Mouse (Mus musculus) skeletal muscle tissue, adult 2 months (tissue): ENCODE data around the gene Zdhhc22.

Experiments
- DNase-seq: peaks from one replicate; pipeline ENCODE4 v3.0.0-alpha.2; 2012; ENCODE audit warnings: low read depth, low spot score

Zdhhc22 gene

GRCm38 (mm10) chr12:86989890-86990754, at the start of gene Zdhhc22:
Gene Zdhhc22 (minus strand): TSS chr12:86990430.
- no peak for DNase-seq

GRCm38 (mm10) chr12:87036631-87037030, 46.4 kb upstream of the Zdhhc22 start:
- no peak for DNase-seq

DNA sequence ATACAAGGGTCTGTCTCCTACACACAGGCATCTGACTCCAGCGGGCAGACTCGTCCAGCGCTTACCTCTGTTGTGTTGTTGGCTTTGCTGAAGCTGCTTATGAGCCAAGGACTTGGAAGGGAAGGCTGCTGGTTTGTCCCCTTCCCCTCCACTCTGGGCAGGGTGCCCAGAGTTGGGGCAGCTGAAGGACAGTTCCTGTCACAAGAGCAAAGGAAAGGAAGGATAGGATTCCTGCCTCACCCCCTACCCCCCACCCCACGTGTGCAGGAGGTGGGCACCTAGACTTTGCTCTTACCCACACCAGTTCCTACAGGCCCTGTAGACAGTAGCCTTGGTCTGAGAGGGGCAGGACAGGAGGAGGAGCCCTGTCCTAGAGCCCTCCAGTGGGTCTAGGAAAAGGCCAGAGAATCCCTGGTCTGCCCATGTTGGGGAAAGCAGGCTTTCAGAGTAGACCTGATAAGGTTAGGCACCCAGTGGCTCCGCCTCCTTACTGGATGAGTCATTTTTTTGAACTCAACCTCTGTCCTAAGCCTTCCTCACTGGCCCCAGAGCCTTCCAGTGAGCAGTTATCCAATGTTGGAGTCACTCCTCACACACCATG, 41.0 kb upstream of the Zdhhc22 start:
- DNase-seq = no peak

- no peak for DNase-seq
These were observed 39.2 kb upstream of the Zdhhc22 start for GRCm38 (mm10) chr12:87029251-87029976.

- DNase-seq = no peak
These were observed 37.8 kb upstream of the Zdhhc22 start for GRCm38 (mm10) chr12:87028068-87028467.

DNA sequence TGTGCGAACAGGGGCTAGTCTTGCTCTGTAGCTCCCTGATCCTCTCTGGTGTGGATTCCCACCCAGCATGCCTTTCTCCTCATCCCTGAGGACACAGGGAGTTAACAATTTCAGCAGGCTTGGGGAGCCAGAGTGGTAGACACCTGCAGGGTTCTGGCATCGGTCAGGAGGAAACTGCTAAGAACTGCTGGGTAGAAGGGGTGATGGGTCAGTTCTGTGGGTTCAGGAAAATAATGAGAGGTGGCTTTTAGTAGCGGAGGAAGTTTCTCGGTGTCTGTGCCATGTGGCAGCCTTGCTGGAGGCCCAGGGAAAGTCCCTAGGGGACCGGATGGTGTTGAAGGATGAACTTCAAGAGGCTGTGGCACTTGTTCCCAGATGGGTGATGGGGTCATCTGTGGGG, 37.2 kb upstream of the Zdhhc22 start:
- no peak for DNase-seq

- no peak for DNase-seq
These were observed 36.6 kb upstream of the Zdhhc22 start for GRCm38 (mm10) chr12:87026871-87027240.

DNA sequence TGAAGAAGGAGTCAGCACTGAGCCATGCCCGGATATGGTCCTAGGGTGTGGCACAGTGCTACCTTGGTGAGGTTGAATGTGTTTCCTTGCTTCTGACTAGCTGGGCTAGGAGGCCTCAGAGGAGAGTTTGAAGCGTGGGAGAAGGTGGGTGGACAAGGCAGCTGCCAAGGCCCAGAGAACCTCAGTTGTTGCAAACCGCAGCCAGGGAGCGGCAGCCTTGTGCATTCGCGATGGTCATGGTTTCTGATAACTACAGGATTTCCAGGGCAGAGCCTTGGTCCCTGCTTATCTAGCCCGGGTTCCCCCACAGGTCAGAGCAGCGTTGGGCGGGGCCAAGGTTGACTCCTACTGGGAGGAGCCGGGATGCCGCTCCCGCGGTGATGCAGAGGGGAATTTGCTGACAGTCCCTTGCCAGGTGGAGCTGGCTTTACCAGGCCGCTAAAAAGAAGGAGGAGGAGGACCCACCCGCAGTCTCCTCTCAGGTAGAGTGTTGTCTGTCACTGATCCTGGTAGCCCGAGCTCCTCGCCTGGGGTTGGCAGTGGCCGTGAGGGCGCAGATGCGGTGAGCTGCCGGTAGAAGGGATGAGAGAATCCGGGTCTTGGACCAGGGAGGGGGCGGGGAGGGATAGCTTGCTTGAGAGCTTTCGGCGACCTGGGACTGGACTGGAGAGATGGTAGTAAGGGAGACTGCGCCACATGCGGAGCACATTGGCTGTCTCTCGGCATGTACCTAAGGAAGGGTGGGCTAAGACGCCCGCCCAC, 36.1 kb upstream of the Zdhhc22 start:
- no peak for DNase-seq

DNA sequence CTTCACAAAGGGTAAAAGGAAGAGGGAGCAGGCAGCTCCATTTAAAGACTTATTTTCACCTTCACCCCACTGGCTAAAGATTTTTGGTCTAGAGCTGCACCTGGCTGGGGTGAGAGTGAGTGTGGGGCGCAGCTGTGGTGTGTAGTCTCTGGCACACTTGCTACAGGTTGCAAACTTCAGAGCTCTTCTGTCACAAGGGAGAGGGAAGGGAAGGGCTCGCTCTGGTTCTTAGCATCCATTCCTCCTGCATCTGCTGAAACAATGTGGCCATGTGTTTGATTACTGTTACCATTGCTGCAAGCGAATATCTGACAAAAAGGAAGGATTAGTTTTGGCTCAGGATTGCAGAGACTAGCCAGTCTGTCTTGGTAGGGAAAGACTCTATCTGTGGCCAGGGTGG, 33.2 kb upstream of the Zdhhc22 start:
- DNase-seq = no peak

- no peak for DNase-seq
These were observed 31.8 kb upstream of the Zdhhc22 start for GRCm38 (mm10) chr12:87022006-87022405.

DNA sequence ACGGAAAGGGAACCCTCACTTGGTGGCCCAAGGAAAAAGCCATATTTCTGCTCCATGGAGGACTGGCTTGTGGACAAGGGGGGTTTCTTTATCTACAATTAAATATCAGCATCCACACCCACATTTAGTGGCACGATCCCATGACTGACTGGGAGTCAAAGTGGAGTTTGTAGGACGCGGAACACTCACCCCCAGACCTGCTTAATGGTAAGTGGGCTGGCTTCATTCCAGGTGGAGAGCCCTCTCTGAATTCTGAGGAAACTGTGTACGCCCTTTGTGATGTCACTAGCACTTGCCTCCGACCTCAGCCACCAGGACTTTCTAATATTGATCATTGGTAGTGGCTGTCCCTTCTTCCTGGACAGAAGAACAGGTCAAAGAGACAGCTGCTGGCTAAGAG, 30.8 kb upstream of the Zdhhc22 start, which contains the start of gene Tmem63c:
Gene Tmem63c (plus strand): TSS at position 301 of the 400 bp plus-strand sequence.
- no peak for DNase-seq

DNA sequence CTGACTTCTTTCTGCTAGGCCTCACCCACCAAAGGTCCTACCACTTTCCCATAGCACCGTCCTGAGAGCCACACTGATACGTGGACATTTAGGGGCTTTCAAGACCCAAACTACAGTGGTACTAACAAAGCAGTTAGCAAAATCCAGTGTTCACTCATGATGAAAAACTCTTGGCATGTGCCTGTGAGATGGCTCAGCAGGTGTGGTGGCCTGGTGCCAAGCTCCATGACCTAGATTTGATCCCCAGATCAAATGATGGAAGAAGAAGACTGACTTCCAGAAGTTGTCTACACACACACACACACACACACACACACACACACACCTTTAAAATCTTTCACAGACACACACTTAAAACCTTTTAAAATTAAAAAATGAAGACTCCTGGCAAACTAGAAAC, 28.5 kb upstream of the Zdhhc22 start:
- no peak for DNase-seq

DNA sequence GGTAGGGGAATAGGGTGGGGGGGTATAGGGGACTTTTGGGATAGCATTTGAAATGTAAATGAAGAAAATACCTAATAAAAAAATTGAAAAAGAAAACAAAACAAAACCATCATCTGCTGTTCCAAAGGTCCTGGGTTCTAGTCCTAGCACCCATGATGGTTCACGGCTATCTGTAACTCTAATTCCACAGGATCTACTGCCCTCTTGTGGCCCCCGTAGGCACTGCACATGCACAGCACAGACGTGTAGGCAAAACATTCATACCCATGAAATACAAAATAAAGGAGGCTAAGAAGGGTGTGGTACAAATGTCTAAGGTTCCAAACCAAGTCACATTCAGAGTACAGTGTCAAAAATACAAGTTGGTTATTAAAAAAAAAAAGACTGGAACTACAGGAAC, 26.8 kb upstream of the Zdhhc22 start:
- DNase-seq = no peak

DNA sequence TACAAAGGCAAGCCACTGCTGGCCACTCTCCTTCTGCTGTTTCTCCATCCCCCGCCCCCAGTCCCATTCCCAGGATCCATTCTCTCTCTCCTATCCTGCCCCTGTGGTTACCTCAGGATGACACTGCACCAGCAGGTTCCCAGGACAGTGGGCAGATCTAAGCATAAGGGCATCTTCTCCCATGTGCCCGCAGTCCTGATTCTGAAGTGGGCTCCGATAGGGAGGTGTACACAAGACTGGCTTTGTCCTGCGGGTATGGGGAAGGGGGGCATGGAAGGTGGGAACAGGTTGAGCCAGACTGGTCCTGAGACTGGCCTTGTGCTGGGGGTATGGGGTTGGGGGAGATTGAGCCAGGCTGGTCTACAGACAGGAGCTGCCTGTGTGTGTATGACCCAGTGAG, 14.4 kb upstream of the Zdhhc22 start:
- no peak for DNase-seq

- no peak for DNase-seq
These were observed 13.4 kb upstream of the Zdhhc22 start for GRCm38 (mm10) chr12:87003606-87004005.

DNA sequence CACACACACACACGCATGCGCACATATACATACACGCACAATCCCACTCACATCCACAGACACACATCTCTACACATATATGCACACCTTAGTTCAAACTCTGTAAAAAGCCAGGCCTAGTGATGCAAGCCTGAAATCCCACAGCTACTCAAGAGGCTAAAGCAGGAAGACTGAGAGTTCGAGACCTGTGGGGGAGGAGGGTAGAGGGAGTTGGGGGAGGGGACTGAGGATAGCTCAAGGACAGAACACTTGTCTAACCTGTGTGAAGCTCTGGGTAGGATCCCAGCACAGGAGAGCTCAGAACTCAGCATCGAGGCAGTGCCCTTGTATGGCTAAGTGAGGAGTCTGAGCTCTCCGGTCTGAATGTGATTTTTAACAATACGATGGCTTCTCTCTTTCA, 12.6 kb upstream of the Zdhhc22 start:
- no peak for DNase-seq

GRCm38 (mm10) chr12:87002209-87002608, 12.0 kb upstream of the Zdhhc22 start:
- DNase-seq = no peak

GRCm38 (mm10) chr12:87000840-87001176, 10.6 kb upstream of the Zdhhc22 start:
- no peak for DNase-seq

GRCm38 (mm10) chr12:87000151-87000839, 10.1 kb upstream of the Zdhhc22 start:
- DNase-seq = no peak

- DNase-seq = peak; percentile 59
These were observed 9.1 kb upstream of the Zdhhc22 start for GRCm38 (mm10) chr12:86999283-86999820.

GRCm38 (mm10) chr12:86998699-86999098, 8.5 kb upstream of the Zdhhc22 start:
- DNase-seq = no peak
